Mouse (Mus musculus) neural tube, embryonic 11.5 days (tissue): ENCODE results near the gene Srsf1. TPM values are rescaled to one million over a fixed set of nuclear protein-coding genes. Genes with fewer than 3 reads are reported as not detected.

ENCODE experiments used
- ATAC-seq: fragments of 200-750 bp; cut with Nextera tagmentation; 2 replicates; pipeline ENCODE4 v1.8.0; 2017; ENCODE audit warnings: moderate number of reproducible peaks, mild to moderate bottlenecking, moderate TSS enrichment, moderate library complexity; ENCODE audit not compliant: insufficient read depth, low FRiP score, low TSS enrichment
- DNase-seq: peaks from one replicate; pipeline ENCODE4 v3.0.0-alpha.2; 2015; ENCODE audit warnings: low spot score
- H3K27ac ChIP-seq: fragments of 300-500 bp; sonication (generic); 2 replicates; pipeline ENCODE4 v1.5.1; 2014; ENCODE audit warnings: low read depth, mild to moderate bottlenecking, low read length
- H3K27me3 ChIP-seq: fragments of 300-500 bp; sonication (generic); 2 replicates; pipeline ENCODE4 v1.6.1; 2014; ENCODE audit warnings: mild to moderate bottlenecking, low read length, mixed read lengths; ENCODE audit not compliant: control insufficient read depth, insufficient read depth
- H3K36me3 ChIP-seq: fragments of 300-500 bp; sonication (generic); 2 replicates; pipeline ENCODE4 v1.6.1; 2014; ENCODE audit warnings: mild to moderate bottlenecking, low read length, moderate library complexity, mixed read lengths; ENCODE audit not compliant: control insufficient read depth, insufficient read depth
- H3K4me1 ChIP-seq: fragments of 300-500 bp; sonication (generic); 2 replicates; pipeline ENCODE4 v1.6.1; 2014; ENCODE audit warnings: low read length, mixed read lengths; ENCODE audit not compliant: control insufficient read depth, insufficient read depth
- H3K4me2 ChIP-seq: fragments of 300-500 bp; sonication (generic); 2 replicates; pipeline ENCODE4 v1.6.1; 2014; ENCODE audit warnings: low read depth, mild to moderate bottlenecking, moderate library complexity
- H3K4me3 ChIP-seq: fragments of 300-500 bp; sonication (generic); 2 replicates; pipeline ENCODE4 v1.5.1; 2014; ENCODE audit warnings: low read depth, low read length
- H3K9ac ChIP-seq: fragments of 300-500 bp; sonication (generic); 2 replicates; pipeline ENCODE4 v1.6.1; 2014; ENCODE audit warnings: mild to moderate bottlenecking, low read length
- H3K9me3 ChIP-seq: fragments of 300-500 bp; sonication (generic); 2 replicates; pipeline ENCODE4 v1.6.1; 2016; ENCODE audit warnings: low read length; ENCODE audit not compliant: control insufficient read depth
- WGBS: fragments of 180-500 bp; shearing (Covaris S2); extraction: QIAGEN DNeasy Blood & Tissue Kit; methylation state at CpG from one replicate; pipeline ENCODE4 v1.1.7; 2014; 5-methylcytosine and 5-hydroxymethylcytosine counted together
- polyA plus RNA-seq: library from polyadenylated mRNA; unstranded; fragments of >200 nt; fragmentation: Nextera tagmentation; extraction: Ambion mirVana; gene quantifications from 2 replicates; pipeline ENCODE4 v1.2.1, GENCODE M21; 2014

Gene Srsf1
- polyA plus RNA-seq, 1 experiment from 2014 or later, result 497 TPM

- no peak overlapping the region for H3K4me2 ChIP-seq
- H3K27ac ChIP-seq, result no peak overlapping the region
- 90% methylated on average over 2 of the region's 2 CpGs for WGBS
- DNase-seq (no peak), ATAC-seq (no peak)
- H3K4me1 ChIP-seq, result 0 out of 2 replicates have a peak, but pooled peaks cover 1% of the 10 kb centered on the region
- no peaks in the 10 kb centered on the region for H3K27me3 ChIP-seq
- H3K36me3 ChIP-seq, result no peaks in the 10 kb centered on the region
- H3K9ac ChIP-seq, result no peak overlapping the region
- H3K9me3 ChIP-seq, result no peaks in the 10 kb centered on the region
- H3K4me3 ChIP-seq, result no peak overlapping the region
Observed at GRCm38 (mm10) chr11:88061892-88062625, 14.9 kb downstream of the Srsf1 start.

- Histone ChIP-seq H3K9me3 (no peaks in the 10 kb centered on the region), H3K4me3 (no peak overlapping the region), H3K9ac (no peak overlapping the region), H3K36me3 (no peaks in the 10 kb centered on the region), H3K4me2 (no peak overlapping the region), H3K27me3 (no peaks in the 10 kb centered on the region), H3K27ac (no peak overlapping the region), H3K4me1 (peaks cover 12% of the 10 kb centered on the region)
- no peak for ATAC-seq
- DNase-seq, result no peak
Observed at GRCm38 (mm10) chr11:88065732-88066131, 18.6 kb downstream of the Srsf1 start.

- Histone ChIP-seq H3K36me3 (no peaks in the 10 kb centered on the region), H3K4me2 (peak overlapping the region; percentile 58), H3K4me3 (peak overlapping the region; percentile 96), H3K27ac (peak overlapping the region; percentile 99), H3K4me1 (peaks cover 22% of the 10 kb centered on the region), H3K9ac (peak overlapping the region; percentile 99), H3K9me3 (no peaks in the 10 kb centered on the region), H3K27me3 (no peaks in the 10 kb centered on the region)
- ATAC-seq, result no peak
- 2% methylated on average over 8 of the region's 8 CpGs for WGBS
- peak; percentile 41 for DNase-seq
Observed at GRCm38 (mm10) chr11:88067191-88067585, 20.0 kb downstream of the Srsf1 start.

GRCm38 (mm10) chr11:88067586-88068410 is 20.6 kb downstream of the Srsf1 start, which contains the start of gene Vezf1:
Gene Vezf1, plus strand, starts transcription at chr11:88068279.
- ATAC-seq, result peak; percentile 88

GRCm38 (mm10) chr11:88068411-88069245 is 21.5 kb downstream of the Srsf1 start:
- ATAC-seq, result peak; percentile 70
- Histone ChIP-seq H3K9ac (peak overlapping the region; percentile 99), H3K4me2 (peak overlapping the region; percentile 80), H3K4me3 (peak overlapping the region; percentile 96), H3K36me3 (no peaks in the 10 kb centered on the region), H3K27ac (peak overlapping the region; percentile 99), H3K27me3 (no peaks in the 10 kb centered on the region), H3K9me3 (no peaks in the 10 kb centered on the region), H3K4me1 (peaks cover 24% of the 10 kb centered on the region)
- DNase-seq, result peak; percentile 66
- under 1% methylated on average over 67 of the region's 92 CpGs for WGBS

More at GRCm38 (mm10) chr11:88067586-88068410, 20.6 kb downstream of the Srsf1 start, which contains the start of gene Vezf1:
- Histone ChIP-seq H3K4me2 (peak within 1 kb of the TSS; percentile 80), H3K27ac (peak within 1 kb of the TSS; percentile 99), H3K36me3 (no peaks in the 10 kb centered on the region), H3K4me1 (peaks cover 22% of the 10 kb centered on the region), H3K4me3 (peak within 1 kb of the TSS; percentile 96), H3K27me3 (no peaks in the 10 kb centered on the region), H3K9me3 (no peaks in the 10 kb centered on the region), H3K9ac (peak within 1 kb of the TSS; percentile 99)
- peak; percentile 84 for DNase-seq
- under 1% methylated on average over 57 of the region's 81 CpGs for WGBS

GRCm38 (mm10) chr11:88069246-88069570 is 22.0 kb downstream of the Srsf1 start:
- Histone ChIP-seq H3K36me3 (no peaks in the 10 kb centered on the region; the same call in 1 of the 2 replicates), H3K4me2 (peak overlapping the region; percentile 80), H3K27me3 (no peaks in the 10 kb centered on the region), H3K4me1 (peaks cover 26% of the 10 kb centered on the region), H3K4me3 (peak overlapping the region; percentile 96), H3K27ac (peak overlapping the region; percentile 99), H3K9ac (peak overlapping the region; percentile 99), H3K9me3 (no peaks in the 10 kb centered on the region)
- WGBS, result 0% methylated on average over 12 of the region's 12 CpGs
- DNase-seq (no peak), ATAC-seq (no peak)

GRCm38 (mm10) chr11:88070392-88070791 is 23.2 kb downstream of the Srsf1 start:
- 30% methylated on average over 4 of the region's 4 CpGs for WGBS
- Histone ChIP-seq H3K27me3 (no peaks in the 10 kb centered on the region), H3K9ac (peak overlapping the region; percentile 53), H3K4me3 (peak overlapping the region; percentile 96), H3K4me2 (peak overlapping the region; percentile 80), H3K36me3 (peaks cover 7% of the 10 kb centered on the region), H3K4me1 (peaks cover 31% of the 10 kb centered on the region), H3K9me3 (no peaks in the 10 kb centered on the region), H3K27ac (no peak overlapping the region)
- ATAC-seq, result no peak
- DNase-seq, result no peak

GRCm38 (mm10) chr11:88071113-88071512 is 23.9 kb downstream of the Srsf1 start:
- ATAC-seq (no peak), DNase-seq (no peak)
- Histone ChIP-seq H3K9ac (no peak overlapping the region), H3K9me3 (no peaks in the 10 kb centered on the region), H3K4me2 (peak overlapping the region; percentile 80), H3K27ac (no peak overlapping the region), H3K36me3 (peaks cover 7% of the 10 kb centered on the region), H3K4me3 (no peak overlapping the region), H3K4me1 (peaks cover 31% of the 10 kb centered on the region), H3K27me3 (no peaks in the 10 kb centered on the region)
- 65% methylated on average over 5 of the region's 5 CpGs for WGBS
